Mouse (Mus musculus) lung, embryonic 14.5 days (tissue): ENCODE measurements around the gene Lcmt2. TPM values are rescaled to one million over a fixed set of nuclear protein-coding genes. Genes with fewer than 3 reads are reported as not detected.

Experiments
- ATAC-seq: fragments of 200-750 bp; cut with Nextera tagmentation; 2 replicates; pipeline ENCODE4 v1.8.0; 2017; ENCODE audit warnings: mild to moderate bottlenecking, moderate TSS enrichment, moderate library complexity; ENCODE audit not compliant: insufficient read depth
- DNase-seq: peaks from one replicate; pipeline ENCODE4 v3.0.0-alpha.2; 2015
- H3K27ac ChIP-seq: fragments of 300-500 bp; sonication (generic); 2 replicates; pipeline ENCODE4 v1.5.1; 2014; ENCODE audit warnings: low read depth, mild to moderate bottlenecking, moderate library complexity
- H3K27me3 ChIP-seq: fragments of 300-500 bp; sonication (generic); 2 replicates; pipeline ENCODE4 v1.6.1; 2014; ENCODE audit warnings: low read length, control low read depth; ENCODE audit not compliant: insufficient read depth
- H3K36me3 ChIP-seq: fragments of 300-500 bp; sonication (generic); 2 replicates; pipeline ENCODE4 v1.6.1; 2014; ENCODE audit warnings: control low read depth; ENCODE audit not compliant: insufficient read depth
- H3K4me1 ChIP-seq: fragments of 300-500 bp; sonication (generic); 2 replicates; pipeline ENCODE4 v1.6.1; 2014; ENCODE audit warnings: antibody characterized with exemption, control low read depth; ENCODE audit not compliant: insufficient read depth
- H3K4me2 ChIP-seq: fragments of 300-500 bp; sonication (generic); 2 replicates; pipeline ENCODE4 v1.6.1; 2014; ENCODE audit warnings: mild to moderate bottlenecking
- H3K4me3 ChIP-seq: fragments of 300-500 bp; sonication (generic); 2 replicates; pipeline ENCODE4 v1.5.1; 2014; ENCODE audit warnings: low read depth, low read length
- H3K9ac ChIP-seq: fragments of 300-500 bp; sonication (generic); 2 replicates; pipeline ENCODE4 v1.6.1; 2014
- H3K9me3 ChIP-seq: fragments of 300-500 bp; sonication (generic); 2 replicates; pipeline ENCODE4 v1.6.1; 2016; ENCODE audit warnings: low read depth, low read length, control low read depth
- CTCF ChIP-seq: IDR thresholded peaks from 2 replicates; pipeline ENCODE4 v1.5.1; 2016; ENCODE audit warnings: antibody characterized with exemption, low read depth
- WGBS: fragments of 180-500 bp; shearing (Covaris S2); extraction: QIAGEN DNeasy Blood & Tissue Kit; methylation state at CpG from one replicate; pipeline ENCODE4 v1.1.7; 2014; 5-methylcytosine and 5-hydroxymethylcytosine counted together
- polyA plus RNA-seq: library from polyadenylated mRNA; unstranded; fragments of >200 nt; fragmentation: Nextera tagmentation; extraction: Ambion mirVana; gene quantifications from 2 replicates; pipeline ENCODE4 v1.2.1, GENCODE M21; 2014

Gene Lcmt2
- polyA plus RNA-seq, 1 experiment from 2014 or later = 21.8 TPM

DNA sequence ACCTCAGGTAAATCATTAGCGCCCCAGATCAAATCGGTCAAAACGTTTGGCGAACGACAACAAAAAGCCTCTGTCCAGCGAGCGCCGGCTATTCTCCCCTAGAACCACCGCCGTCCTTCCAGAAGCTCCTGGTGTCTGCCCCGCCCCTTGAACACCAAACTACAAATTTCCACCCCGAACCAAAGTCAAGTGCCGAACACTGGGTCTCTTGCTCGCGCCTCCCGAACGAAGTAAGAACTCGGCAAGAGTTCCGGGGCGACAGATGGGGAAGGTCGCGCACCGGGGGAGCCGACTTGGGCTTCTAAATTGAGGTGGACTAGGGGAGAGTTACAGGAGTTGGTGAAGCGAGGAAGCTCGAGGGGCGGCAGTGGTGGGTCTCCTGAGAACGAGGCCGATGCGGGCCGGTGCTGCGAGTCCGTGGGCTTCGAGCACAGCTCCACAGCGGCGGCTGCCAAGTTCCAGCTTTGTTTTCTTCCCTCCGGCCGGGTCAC, 30.1 kb upstream of the Lcmt2 start, which contains the start of gene Tubgcp4:
Gene Tubgcp4, plus strand, starts transcription at position 174 of the 491 bp plus-strand sequence.
- TF ChIP-seq CTCF = no peak
- under 1% methylated on average over 38 of the region's 38 CpGs for WGBS
- H3K4me3 ChIP-seq = peak within 1 kb of the TSS; percentile 82
- peak within 1 kb of the TSS; percentile 83 for H3K9ac ChIP-seq
- no peaks in the 10 kb centered on the region for H3K9me3 ChIP-seq
- peaks cover 7% of the 10 kb centered on the region for H3K4me1 ChIP-seq
- H3K27me3 ChIP-seq = no peaks in the 10 kb centered on the region
- H3K4me2 ChIP-seq = peak within 1 kb of the TSS; percentile 75
- peak within 1 kb of the TSS; percentile 87 for H3K27ac ChIP-seq
- peak; percentile 62 for DNase-seq
- peaks cover 29% of the 10 kb centered on the region for H3K36me3 ChIP-seq
- ATAC-seq = peak; percentile 51

GRCm38 (mm10) chr2:121169902-121170301, 29.4 kb upstream of the Lcmt2 start:
- DNase-seq (peak; percentile 51), ATAC-seq (no peak)
- H3K9ac ChIP-seq = peak overlapping the region; percentile 83
- H3K4me3 ChIP-seq = peak overlapping the region; percentile 82
- no peak for TF ChIP-seq CTCF
- H3K27me3 ChIP-seq = no peaks in the 10 kb centered on the region
- peaks cover 7% of the 10 kb centered on the region for H3K4me1 ChIP-seq
- H3K36me3 ChIP-seq = peaks cover 23% of the 10 kb centered on the region
- 1% methylated on average over 9 of the region's 9 CpGs for WGBS
- H3K27ac ChIP-seq = no peak overlapping the region
- H3K4me2 ChIP-seq = peak overlapping the region; percentile 75
- H3K9me3 ChIP-seq = no peaks in the 10 kb centered on the region

DNA sequence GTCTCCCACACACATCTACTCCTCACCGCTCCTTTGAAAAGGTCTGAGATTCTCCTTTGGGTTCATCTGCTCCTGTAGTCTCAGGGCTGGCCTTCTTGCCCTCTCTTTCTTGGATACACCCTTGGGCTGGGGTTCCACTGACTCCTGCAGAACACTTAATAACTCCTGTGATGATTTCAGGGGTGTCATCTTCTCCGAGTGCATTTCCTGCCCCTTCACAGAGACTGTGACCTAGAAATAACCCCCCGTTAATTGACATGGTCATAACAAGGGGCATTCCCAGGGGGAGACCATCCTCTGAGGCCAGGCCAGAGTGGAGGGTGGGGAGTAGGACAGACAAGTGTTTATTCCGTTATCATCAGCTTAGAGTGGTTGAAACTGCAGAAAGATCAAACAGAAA, 28.7 kb upstream of the Lcmt2 start:
- ATAC-seq = no peak
- 29% methylated on average over 4 of the region's 4 CpGs for WGBS
- H3K27ac ChIP-seq = no peak overlapping the region
- H3K36me3 ChIP-seq = peaks cover 21% of the 10 kb centered on the region
- H3K4me2 ChIP-seq = peak overlapping the region; percentile 75
- no peak for DNase-seq
- peaks cover 7% of the 10 kb centered on the region for H3K4me1 ChIP-seq
- peak overlapping the region; percentile 83 for H3K9ac ChIP-seq
- no peaks in the 10 kb centered on the region for H3K9me3 ChIP-seq
- TF ChIP-seq CTCF = no peak
- H3K4me3 ChIP-seq = peak overlapping the region; percentile 82
- no peaks in the 10 kb centered on the region for H3K27me3 ChIP-seq

DNA sequence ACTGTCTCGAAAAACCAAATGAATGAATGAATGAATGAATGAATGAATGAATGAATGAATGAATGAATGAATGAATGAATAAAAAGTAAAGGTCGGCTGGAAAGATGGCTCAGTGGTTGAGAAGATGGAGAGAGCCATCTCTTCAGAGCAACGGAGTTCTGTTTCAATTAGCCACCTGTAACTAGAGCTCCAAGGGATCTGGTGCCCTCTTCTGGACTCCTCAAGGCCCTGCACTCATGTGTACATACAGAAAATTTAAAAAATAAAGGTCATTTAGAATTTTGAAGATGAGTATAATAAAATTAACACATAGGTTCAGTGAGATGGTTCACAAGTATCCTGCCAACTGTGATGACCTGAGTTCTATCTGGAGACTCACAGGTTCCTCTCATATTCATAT, 12.6 kb upstream of the Lcmt2 start:
- no peak for ATAC-seq
- WGBS = 81% methylated on average over 3 of the region's 3 CpGs

DNA sequence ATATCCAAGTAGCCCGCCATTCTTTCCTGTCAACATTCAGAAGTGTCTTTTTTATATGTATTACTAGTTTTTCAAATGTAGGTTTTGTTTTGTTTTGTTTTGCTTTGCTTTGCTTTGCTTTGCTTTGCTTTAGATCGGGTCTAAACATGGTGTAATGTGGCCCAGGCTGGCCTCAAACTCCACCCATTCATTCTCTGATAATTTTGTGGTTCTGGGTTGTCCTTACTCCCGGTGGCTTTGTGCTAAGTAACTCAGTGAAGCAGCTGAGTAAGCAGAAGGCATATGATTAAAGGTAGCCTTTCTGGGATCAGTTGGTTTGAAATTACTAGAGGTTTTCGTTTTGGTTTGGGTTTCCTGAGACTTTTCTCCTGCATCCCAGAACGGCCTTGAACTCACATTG, 9.2 kb upstream of the Lcmt2 start:
- 84% methylated on average over 5 of the region's 5 CpGs for WGBS
- no peak for DNase-seq
- H3K9ac ChIP-seq = no peak overlapping the region
- no peaks in the 10 kb centered on the region for H3K4me1 ChIP-seq
- H3K36me3 ChIP-seq = peaks cover 20% of the 10 kb centered on the region; the same call in 1 of the 2 replicates
- TF ChIP-seq CTCF = no peak
- H3K4me2 ChIP-seq = no peak overlapping the region
- H3K27me3 ChIP-seq = no peaks in the 10 kb centered on the region
- ATAC-seq = no peak
- no peak overlapping the region for H3K27ac ChIP-seq
- no peaks in the 10 kb centered on the region for H3K9me3 ChIP-seq
- H3K4me3 ChIP-seq = no peak overlapping the region

More for the DNA sequence above, 12.6 kb upstream of the Lcmt2 start:
- peak; percentile 21 for DNase-seq
- Histone ChIP-seq H3K27me3 (no peaks in the 10 kb centered on the region), H3K27ac (no peak overlapping the region), H3K9ac (no peak overlapping the region), H3K4me2 (no peak overlapping the region), H3K9me3 (no peaks in the 10 kb centered on the region), H3K36me3 (peaks cover 24% of the 10 kb centered on the region), H3K4me3 (no peak overlapping the region), H3K4me1 (no peaks in the 10 kb centered on the region)
- peak; percentile 41 for TF ChIP-seq CTCF

DNA sequence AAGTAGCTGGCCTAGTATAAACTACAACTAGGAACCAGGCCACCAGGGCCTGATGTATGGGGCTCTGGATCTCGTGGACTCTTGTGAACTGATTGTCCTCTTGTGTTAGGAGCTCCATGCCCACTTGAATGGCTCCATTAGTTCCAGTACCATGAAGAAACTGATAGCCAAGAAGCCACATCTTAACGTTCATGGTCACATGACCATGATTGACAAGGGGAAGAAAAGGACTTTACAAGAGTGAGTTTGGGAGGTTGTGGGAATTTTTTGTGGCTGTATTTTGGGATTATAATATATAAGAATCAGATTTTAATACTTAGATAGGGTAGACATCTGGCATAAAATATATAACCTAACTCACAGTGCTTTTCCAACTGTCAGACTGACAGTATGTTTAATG, 2.0 kb upstream of the Lcmt2 start:
- DNase-seq (no peak), ATAC-seq (no peak)
- TF ChIP-seq CTCF = no peak
- no peaks in the 10 kb centered on the region for H3K27me3 ChIP-seq
- no peak overlapping the region for H3K9ac ChIP-seq
- H3K4me3 ChIP-seq = no peak overlapping the region
- H3K27ac ChIP-seq = no peak overlapping the region
- H3K4me1 ChIP-seq = peaks cover 7% of the 10 kb centered on the region
- H3K36me3 ChIP-seq = peaks cover 41% of the 10 kb centered on the region
- H3K9me3 ChIP-seq = peaks cover 8% of the 10 kb centered on the region; the same call in 1 of the 2 replicates
- 79% methylated on average over 2 of the region's 2 CpGs for WGBS
- no peak overlapping the region for H3K4me2 ChIP-seq

- Histone ChIP-seq H3K9ac (peak overlapping the region; percentile 90), H3K4me3 (peak overlapping the region; percentile 67), H3K36me3 (peaks cover 33% of the 10 kb centered on the region), H3K27ac (peak overlapping the region; percentile 99), H3K9me3 (peaks cover 8% of the 10 kb centered on the region; the same call in 1 of the 2 replicates), H3K4me1 (peaks cover 7% of the 10 kb centered on the region), H3K4me2 (peak overlapping the region; percentile 93), H3K27me3 (no peaks in the 10 kb centered on the region)
- ATAC-seq (no peak), DNase-seq (no peak)
- TF ChIP-seq CTCF = no peak
- 67% methylated on average over 16 of the region's 16 CpGs for WGBS
Measured at GRCm38 (mm10) chr2:121141216-121142035, 973 bp upstream of the Lcmt2 start.
